Mouse (Mus musculus): ENCODE measurements around the gene Igfbp6. TPM values are rescaled to one million over a fixed set of nuclear protein-coding genes. Genes with fewer than 3 reads are reported as not detected.

The Igfbp6 gene
- total RNA-seq, 2 experiments from 2014 or later: 1.3 TPM; not detected in 1

Other genes starting within 250 kb of the Igfbp6 start
- not detected in 2 replicates for gene Krt4, start 219.6 kb upstream of the Igfbp6 start, total RNA-seq (2015)
- not detected in 2 replicates for gene Krt4, start 219.6 kb upstream of the Igfbp6 start, total RNA-seq (2017)
- gene Krt79, start 204.0 kb upstream of the Igfbp6 start, total RNA-seq (2015): not detected in 2 replicates
- not detected in 2 replicates for gene Krt79, start 204.0 kb upstream of the Igfbp6 start, total RNA-seq (2017)
- not detected in 2 replicates for gene Krt78, start 190.1 kb upstream of the Igfbp6 start, total RNA-seq (2015)
- gene Krt78, start 190.1 kb upstream of the Igfbp6 start, total RNA-seq (2017): not detected in 2 replicates
- gene Krt8, start 139.9 kb upstream of the Igfbp6 start, total RNA-seq (2015): not detected in 2 replicates
- not detected in 2 replicates for gene Krt8, start 139.9 kb upstream of the Igfbp6 start, total RNA-seq (2017)
- gene Krt18, start 116.2 kb upstream of the Igfbp6 start, total RNA-seq (2015): 0.22 and 0.23 TPM in 2 replicates
- gene Krt18, start 116.2 kb upstream of the Igfbp6 start, total RNA-seq (2017): 0.89 and 1.7 TPM in 2 replicates
- 78.2 and 82.3 TPM in 2 replicates for gene Eif4b, start 70.6 kb upstream of the Igfbp6 start, total RNA-seq (2015)
- 199 and 204 TPM in 2 replicates for gene Eif4b, start 70.6 kb upstream of the Igfbp6 start, total RNA-seq (2017)
- gene Tns2, start 43.9 kb upstream of the Igfbp6 start, total RNA-seq (2015): 0.32 and 1.9 TPM in 2 replicates
- 0.07 TPM in 1 of 2 replicates, not detected in the other for gene Tns2, start 43.9 kb upstream of the Igfbp6 start, total RNA-seq (2017)
- gene Spryd3, start 8.1 kb upstream of the Igfbp6 start, total RNA-seq (2015): 6.1 and 7.5 TPM in 2 replicates
- 20.6 and 22.6 TPM in 2 replicates for gene Spryd3, start 8.1 kb upstream of the Igfbp6 start, total RNA-seq (2017)
- 0.78 and 0.82 TPM in 2 replicates for gene Soat2, start 6.2 kb downstream of the Igfbp6 start, total RNA-seq (2015)
- 0.89 and 1.1 TPM in 2 replicates for gene Soat2, start 6.2 kb downstream of the Igfbp6 start, total RNA-seq (2017)
- 27.7 and 38.0 TPM in 2 replicates for gene Zfp740, start 58.9 kb downstream of the Igfbp6 start, total RNA-seq (2015)
- 39.9 and 48.4 TPM in 2 replicates for gene Zfp740, start 58.9 kb downstream of the Igfbp6 start, total RNA-seq (2017)
- gene Csad, start 60.4 kb downstream of the Igfbp6 start, total RNA-seq (2015): 5.6 and 9.3 TPM in 2 replicates
- 8.6 and 15.4 TPM in 2 replicates for gene Csad, start 60.4 kb downstream of the Igfbp6 start, total RNA-seq (2017)
- 638 and 660 TPM in 2 replicates for gene Itgb7, start 87.6 kb downstream of the Igfbp6 start, total RNA-seq (2015)
- gene Itgb7, start 87.6 kb downstream of the Igfbp6 start, total RNA-seq (2017): 1,192 and 1,305 TPM in 2 replicates
- 34.6 and 39.9 TPM in 2 replicates for gene Rarg, start 113.2 kb downstream of the Igfbp6 start, total RNA-seq (2015)
- gene Rarg, start 113.2 kb downstream of the Igfbp6 start, total RNA-seq (2017): 30.8 and 31.9 TPM in 2 replicates
- not detected in 2 replicates for gene Gm9918, start 126.2 kb downstream of the Igfbp6 start, total RNA-seq (2015)
- not detected in 2 replicates for gene Gm9918, start 126.2 kb downstream of the Igfbp6 start, total RNA-seq (2017)
- 49.8 and 64.3 TPM in 2 replicates for gene Mfsd5, start 135.1 kb downstream of the Igfbp6 start, total RNA-seq (2015)
- 34.8 and 35.1 TPM in 2 replicates for gene Mfsd5, start 135.1 kb downstream of the Igfbp6 start, total RNA-seq (2017)
- 26.3 and 37.4 TPM in 2 replicates for gene Espl1, start 151.9 kb downstream of the Igfbp6 start, total RNA-seq (2015)
- 15.2 and 30.9 TPM in 2 replicates for gene Espl1, start 151.9 kb downstream of the Igfbp6 start, total RNA-seq (2017)
- 385 and 398 TPM in 2 replicates for gene Pfdn5, start 181.8 kb downstream of the Igfbp6 start, total RNA-seq (2015)
- gene Pfdn5, start 181.8 kb downstream of the Igfbp6 start, total RNA-seq (2017): 347 and 441 TPM in 2 replicates
- 28.4 and 28.6 TPM in 2 replicates for gene Myg1, start 187.3 kb downstream of the Igfbp6 start, total RNA-seq (2015)
- 47.8 and 52.2 TPM in 2 replicates for gene Myg1, start 187.3 kb downstream of the Igfbp6 start, total RNA-seq (2017)
- 67.5 and 75.2 TPM in 2 replicates for gene Aaas, start 206.4 kb downstream of the Igfbp6 start, total RNA-seq (2015)
- gene Aaas, start 206.4 kb downstream of the Igfbp6 start, total RNA-seq (2017): 64.3 and 100 TPM in 2 replicates
- not detected in 2 replicates for gene Sp7, start 222.8 kb downstream of the Igfbp6 start, total RNA-seq (2015)
- gene Sp7, start 222.8 kb downstream of the Igfbp6 start, total RNA-seq (2017): not detected in 2 replicates

Measured in megakaryocyte, adult 5-6 weeks (primary cell).